Mouse (Mus musculus): ENCODE data around the gene C4bp. TPM values are rescaled to one million over a fixed set of nuclear protein-coding genes. Genes with fewer than 3 reads are reported as not detected.

C4bp gene
- polyA plus RNA-seq, 1 experiment, result not detected

Other genes starting within 250 kb of the C4bp start
- gene Cd55b, start 238.6 kb downstream of the C4bp start, polyA plus RNA-seq (2012; rRNA removed), result not detected in 2 replicates
- 87.1 and 105 TPM in 2 replicates for gene Cd55, start 198.9 kb downstream of the C4bp start, polyA plus RNA-seq (2012; rRNA removed)
- 0.88 and 1.3 TPM in 2 replicates for gene Zp3r, start 32.0 kb downstream of the C4bp start, polyA plus RNA-seq (2012; rRNA removed)
- gene Gm29427, start 54.2 kb upstream of the C4bp start, polyA plus RNA-seq (2012; rRNA removed), result 0.15 and 0.25 TPM in 2 replicates
- 3.9 and 5.0 TPM in 2 replicates for gene Yod1, start 55.7 kb upstream of the C4bp start, polyA plus RNA-seq (2012; rRNA removed)
- gene Pfkfb2, start 67.6 kb upstream of the C4bp start, polyA plus RNA-seq (2012; rRNA removed), result 21.9 and 22.9 TPM in 2 replicates
- 32.6 and 34.6 TPM in 2 replicates for gene AA986860, start 70.3 kb upstream of the C4bp start, polyA plus RNA-seq (2012; rRNA removed)
- 6.0 and 8.3 TPM in 2 replicates for gene Fcamr, start 139.3 kb upstream of the C4bp start, polyA plus RNA-seq (2012; rRNA removed)
- 5.1 and 5.5 TPM in 2 replicates for gene Pigr, start 165.1 kb upstream of the C4bp start, polyA plus RNA-seq (2012; rRNA removed)
- 0.52 and 1.0 TPM in 2 replicates for gene Fcmr, start 204.0 kb upstream of the C4bp start, polyA plus RNA-seq (2012; rRNA removed)
- gene Il24, start 225.8 kb upstream of the C4bp start, polyA plus RNA-seq (2012; rRNA removed), result not detected in 2 replicates
- not detected in 2 replicates for gene Il20, start 249.8 kb upstream of the C4bp start, polyA plus RNA-seq (2012; rRNA removed)